Mouse (Mus musculus): ENCODE data around the gene Tcf21. TPM values are rescaled to one million over a fixed set of nuclear protein-coding genes. Genes with fewer than 3 reads are reported as not detected.

Gene Tcf21
- total RNA-seq, 2 experiments from 2014 or later = not detected

GRCm38 (mm10) chr10:22817561-22817960 lies 2.4 kb downstream of the Tcf21 start:
- no peak for ATAC-seq (replicated peaks; ENCODE audit: low FRiP score, poor library complexity, severe bottlenecking)

DNA sequence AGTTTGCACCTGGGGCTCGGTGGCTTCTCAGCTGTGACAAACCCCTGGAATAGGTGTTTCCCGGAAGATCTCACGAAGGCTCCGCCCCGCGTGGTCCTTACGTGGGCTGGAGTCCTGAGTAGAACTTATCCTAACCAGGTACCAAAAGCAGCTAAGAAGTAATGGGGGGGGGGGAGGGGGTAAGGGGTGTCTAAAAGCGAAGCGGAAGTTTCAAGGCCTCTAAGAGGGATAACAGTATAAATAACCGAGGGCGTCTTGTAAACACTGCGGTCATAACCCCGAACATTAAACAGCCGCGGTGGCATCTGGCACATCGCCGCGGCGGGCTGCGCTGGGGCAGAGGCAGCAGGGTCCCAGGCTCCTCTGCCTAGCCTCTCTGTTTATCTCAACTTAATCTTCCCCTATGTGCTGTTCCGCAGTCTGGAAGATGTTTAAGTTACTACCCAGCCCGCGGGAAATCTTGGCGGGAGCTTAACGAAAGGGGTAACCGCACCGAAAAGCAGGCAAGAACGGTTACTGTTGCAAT lies 3.7 kb downstream of the Tcf21 start:
- no peak for ATAC-seq (replicated peaks; ENCODE audit: low FRiP score, poor library complexity, severe bottlenecking)

DNA sequence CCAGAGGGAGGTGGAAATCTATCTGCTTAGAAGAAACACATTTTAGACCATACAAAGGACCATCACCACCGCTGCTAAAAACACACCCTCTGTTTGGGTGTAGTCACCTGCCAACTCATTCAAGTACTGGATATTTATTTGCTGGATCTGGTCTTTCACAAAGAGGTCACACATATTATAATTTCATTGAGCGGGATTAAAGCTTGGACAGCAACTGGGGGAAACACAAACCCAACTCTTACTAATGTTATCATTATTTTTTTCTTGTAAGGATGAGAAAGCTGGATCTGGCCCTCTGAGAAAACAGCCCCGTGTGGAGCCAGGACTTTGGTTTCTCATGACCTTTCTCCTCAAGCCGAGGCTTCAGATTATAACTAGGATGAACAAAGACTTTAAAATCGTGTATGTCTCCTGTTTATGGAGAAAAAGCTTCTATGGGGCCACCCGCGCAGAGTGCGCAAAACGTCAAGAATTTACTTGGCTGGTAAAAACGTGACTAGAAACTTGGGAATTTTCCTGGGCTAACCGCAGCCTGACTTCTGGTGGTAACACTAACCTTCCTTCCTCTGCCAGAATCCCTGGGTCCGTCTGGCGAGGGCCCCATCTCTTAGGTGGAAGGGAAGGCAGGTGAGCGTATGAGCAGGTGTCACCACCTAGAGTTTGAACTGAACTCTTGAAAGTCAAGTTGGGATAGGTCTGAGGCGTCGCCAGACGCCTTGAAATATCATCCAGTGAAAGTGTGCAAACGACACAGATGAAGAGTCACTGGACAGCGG lies 4.3 kb downstream of the Tcf21 start:
- ATAC-seq (replicated peaks; ENCODE audit: low FRiP score, poor library complexity, severe bottlenecking) = no peak

DNA sequence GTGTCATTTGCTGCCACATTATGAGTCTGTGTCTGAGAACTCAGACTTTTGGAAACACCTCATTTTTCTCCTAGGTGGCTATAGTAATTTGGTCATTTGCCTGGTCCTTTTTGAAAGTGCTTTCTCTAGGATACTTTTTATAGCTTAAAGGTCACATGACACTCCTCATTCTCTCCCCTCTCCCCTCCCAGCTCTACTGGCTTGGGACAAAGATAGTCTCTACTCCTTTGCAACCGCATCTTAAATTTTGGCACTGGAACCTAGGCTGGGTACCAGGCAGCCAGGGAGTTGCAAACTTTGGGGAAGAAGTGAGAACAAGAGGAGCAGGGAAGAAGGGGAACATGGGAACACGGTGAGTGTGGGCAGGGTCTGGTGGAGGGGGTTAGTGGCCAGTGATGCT lies 5.2 kb downstream of the Tcf21 start:
- ATAC-seq (replicated peaks; ENCODE audit: low FRiP score, poor library complexity, severe bottlenecking) = no peak

GRCm38 (mm10) chr10:22814294-22814693 lies 5.7 kb downstream of the Tcf21 start:
- no peak for ATAC-seq (replicated peaks; ENCODE audit: low FRiP score, poor library complexity, severe bottlenecking)

DNA sequence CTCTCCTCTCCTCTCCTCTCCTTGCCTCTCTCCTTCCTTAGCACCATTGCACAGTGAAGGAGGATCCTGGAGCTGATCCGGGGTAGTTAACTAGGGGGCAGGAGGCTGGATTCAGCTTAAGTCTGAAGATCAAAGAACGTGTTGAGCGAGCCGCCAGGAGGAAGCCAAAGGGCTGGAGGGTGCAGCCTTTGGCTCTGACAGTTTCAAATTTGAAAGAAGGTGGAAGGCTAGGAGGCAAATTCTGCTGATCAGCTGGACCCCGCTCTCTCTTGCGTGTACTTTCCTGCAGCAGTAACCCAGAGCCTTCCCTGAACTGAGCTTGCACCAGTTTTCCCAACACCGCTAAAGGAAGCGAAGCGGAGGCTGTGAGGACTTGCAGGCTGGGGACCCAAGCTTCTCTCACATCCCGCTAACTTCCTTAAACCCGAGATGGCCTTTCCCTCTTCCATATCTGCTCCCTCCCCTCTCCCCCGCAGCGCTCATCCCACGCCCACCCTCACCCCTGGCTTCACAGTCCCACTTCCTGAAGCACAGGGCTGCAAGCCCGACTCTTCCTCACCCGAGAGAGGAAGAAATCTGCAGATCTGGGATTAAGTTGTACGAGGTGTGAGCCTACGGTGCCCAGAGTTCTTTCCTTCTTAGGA lies 6.5 kb downstream of the Tcf21 start:
- no peak for ATAC-seq (replicated peaks; ENCODE audit: low FRiP score, poor library complexity, severe bottlenecking)

DNA sequence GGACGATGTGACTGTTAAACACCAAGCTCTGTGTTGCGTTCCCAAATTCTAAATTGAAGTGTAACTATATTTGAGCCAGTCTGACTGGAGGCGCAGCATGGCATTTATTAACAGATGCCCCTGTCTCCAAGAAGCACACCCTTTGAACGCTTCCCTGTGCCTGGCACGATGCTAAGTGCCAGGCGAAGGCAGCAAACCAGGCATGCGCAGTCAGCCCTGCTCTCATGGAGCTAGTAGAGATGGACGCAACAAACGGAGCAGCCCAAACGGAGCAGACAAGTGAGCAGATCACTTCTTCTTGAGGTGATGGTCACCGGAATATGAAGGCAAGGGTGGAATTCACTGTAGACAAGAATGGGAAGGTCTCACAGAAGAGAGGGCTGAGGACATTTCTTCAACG lies 8.1 kb downstream of the Tcf21 start:
- ATAC-seq (replicated peaks; ENCODE audit: low FRiP score, poor library complexity, severe bottlenecking) = no peak

GRCm38 (mm10) chr10:22782684-22783083 lies 37.3 kb downstream of the Tcf21 start:
- no peak for ATAC-seq (replicated peaks; ENCODE audit: low FRiP score, poor library complexity, severe bottlenecking)

- ATAC-seq (replicated peaks; ENCODE audit: low FRiP score, poor library complexity, severe bottlenecking) = no peak
Observed at GRCm38 (mm10) chr10:22781466-22781865, 38.5 kb downstream of the Tcf21 start.

- no peak for ATAC-seq (replicated peaks; ENCODE audit: low FRiP score, poor library complexity, severe bottlenecking)
Observed at GRCm38 (mm10) chr10:22777939-22778338, 42.0 kb downstream of the Tcf21 start.

- no peak for ATAC-seq (replicated peaks; ENCODE audit: low FRiP score, poor library complexity, severe bottlenecking)
Observed at GRCm38 (mm10) chr10:22776007-22776698, 43.8 kb downstream of the Tcf21 start.

DNA sequence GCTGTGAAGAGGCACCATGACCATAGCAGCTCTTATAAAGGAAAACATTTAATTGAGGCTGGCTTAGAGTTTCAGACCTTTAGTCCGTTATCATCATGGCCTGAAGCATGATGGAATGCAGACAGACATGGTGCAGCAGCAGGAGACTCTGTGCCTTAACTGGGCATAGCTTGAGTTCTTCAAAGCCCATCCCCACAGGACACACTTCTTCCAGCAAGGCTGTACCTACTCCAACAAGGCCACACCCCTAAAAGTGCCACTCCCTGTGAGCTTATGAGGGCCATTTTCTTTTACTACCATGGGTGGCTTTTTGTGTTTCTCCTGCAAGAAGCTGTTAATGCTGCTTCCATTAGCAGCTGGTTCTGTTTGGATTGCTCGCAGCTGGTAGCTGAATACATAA lies 44.5 kb downstream of the Tcf21 start:
- ATAC-seq (replicated peaks; ENCODE audit: low FRiP score, poor library complexity, severe bottlenecking) = no peak

DNA sequence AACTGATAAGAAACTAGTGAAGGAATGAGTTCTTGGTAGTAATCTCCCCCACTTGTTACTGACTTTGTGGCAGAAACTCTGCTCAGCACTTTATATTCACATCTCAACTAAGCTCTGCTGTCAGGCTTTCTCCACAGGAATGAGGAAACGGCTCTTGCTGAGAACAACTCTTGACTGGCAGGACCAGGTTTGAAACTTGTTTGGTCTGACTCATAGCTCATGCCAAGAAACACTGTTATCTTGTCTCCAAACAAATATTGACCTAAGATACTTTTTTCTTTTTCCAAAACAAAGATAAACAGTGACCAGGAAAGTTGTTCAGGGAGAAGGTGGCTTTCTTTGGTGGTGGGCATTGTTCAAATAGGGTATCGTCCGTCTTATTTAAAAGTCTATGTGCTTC lies 45.3 kb downstream of the Tcf21 start:
- ATAC-seq (replicated peaks; ENCODE audit: low FRiP score, poor library complexity, severe bottlenecking) = no peak

Other genes starting within 250 kb of the Tcf21 start
- gene Slc2a12, start 175.2 kb downstream of the Tcf21 start, total RNA-seq (2015; ENCODE audit: low replicate concordance) = not detected in 2 replicates
- not detected in 2 replicates for gene Slc2a12, start 175.2 kb downstream of the Tcf21 start, total RNA-seq (2017; ENCODE audit: low replicate concordance)
- 5.6 and 17.9 TPM in 2 replicates for gene Tbpl1, start 88.2 kb downstream of the Tcf21 start, total RNA-seq (2015; ENCODE audit: low replicate concordance)
- gene Tbpl1, start 88.2 kb downstream of the Tcf21 start, total RNA-seq (2017; ENCODE audit: low replicate concordance) = 14.4 and 21.3 TPM in 2 replicates

Measured in erythroblast, adult 5-6 weeks (primary cell).